Mouse (Mus musculus) adrenal gland, postnatal 25 days (tissue): ENCODE data around the gene Dtx3. TPM values are rescaled to one million over a fixed set of nuclear protein-coding genes. Genes with fewer than 3 reads are reported as not detected.
"Not testable (repeated sequence)": the region's sequence is repeated elsewhere in the genome, so short reads cannot be mapped to it uniquely, and the experiment has no call there.

Experiments
- DNase-seq: peaks from one replicate; pipeline ENCODE4 v3.0.0; 2021; ENCODE audit warnings: mixed read lengths
- total RNA-seq: library from RNA; stranded (reverse); gene quantifications from 2 replicates; pipeline ENCODE4 v1.2.3, GENCODE M21; 2021

Gene Dtx3
- total RNA-seq, 1 experiment from 2014 or later: 96.8 TPM

DNA sequence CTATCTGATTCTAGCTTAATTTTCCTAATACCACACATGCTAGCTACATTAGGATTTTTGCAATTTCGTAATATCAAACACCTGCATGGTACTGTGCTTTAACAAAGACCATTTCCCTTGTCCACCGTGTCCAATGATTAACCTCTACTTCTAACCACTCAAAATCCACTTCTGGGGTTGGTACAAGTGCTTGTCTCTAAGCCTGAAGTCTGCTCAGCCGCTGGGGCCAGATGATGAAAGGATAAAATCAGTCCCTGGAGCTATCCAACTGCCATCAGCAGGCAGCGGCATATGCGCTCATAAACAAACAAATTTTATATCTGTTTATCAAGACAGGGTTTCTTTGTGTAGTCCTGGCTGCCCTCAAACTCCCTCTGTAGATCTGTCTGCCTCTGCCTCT is 9.1 kb upstream of the Dtx3 start:
- no peak for DNase-seq

DNA sequence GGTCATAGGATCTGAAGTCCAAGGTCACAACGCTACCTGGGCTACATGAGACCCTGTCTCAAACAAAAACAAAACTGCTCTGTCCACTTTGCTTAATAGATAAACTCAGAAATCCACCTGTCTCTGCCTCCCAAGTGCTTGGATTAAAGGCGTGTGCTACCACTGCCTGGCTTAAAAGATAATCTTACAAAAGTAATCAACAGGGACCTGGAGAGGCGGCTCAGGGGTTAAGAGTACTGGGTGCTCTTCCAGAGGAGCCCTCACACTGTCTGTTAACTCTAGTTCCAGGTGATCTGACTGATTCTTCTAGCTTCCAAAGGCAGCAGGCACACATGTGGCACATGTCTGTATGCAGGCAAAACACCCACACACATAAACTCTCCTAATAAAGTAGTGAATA is 7.6 kb upstream of the Dtx3 start:
- DNase-seq: no peak

DNA sequence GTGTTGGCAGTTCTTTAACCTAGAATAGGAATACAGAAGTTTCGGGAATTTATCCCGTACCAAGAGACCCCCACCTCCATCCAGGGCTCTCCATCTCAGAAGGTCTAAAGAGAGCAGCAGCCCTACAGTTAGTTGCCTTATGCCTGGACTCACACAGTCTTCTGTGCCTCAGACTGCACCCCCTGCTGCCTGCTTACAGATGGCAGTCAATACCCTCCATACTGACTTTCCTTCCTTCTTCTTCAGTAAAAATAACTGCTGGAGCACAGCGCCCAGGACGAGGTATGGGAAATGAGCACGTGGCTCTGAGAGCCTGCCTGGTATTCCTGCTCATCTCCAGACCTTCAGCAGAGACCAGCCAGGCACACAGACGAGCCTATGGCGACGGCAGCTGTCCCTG is 4.8 kb upstream of the Dtx3 start:
- DNase-seq: no peak

DNA sequence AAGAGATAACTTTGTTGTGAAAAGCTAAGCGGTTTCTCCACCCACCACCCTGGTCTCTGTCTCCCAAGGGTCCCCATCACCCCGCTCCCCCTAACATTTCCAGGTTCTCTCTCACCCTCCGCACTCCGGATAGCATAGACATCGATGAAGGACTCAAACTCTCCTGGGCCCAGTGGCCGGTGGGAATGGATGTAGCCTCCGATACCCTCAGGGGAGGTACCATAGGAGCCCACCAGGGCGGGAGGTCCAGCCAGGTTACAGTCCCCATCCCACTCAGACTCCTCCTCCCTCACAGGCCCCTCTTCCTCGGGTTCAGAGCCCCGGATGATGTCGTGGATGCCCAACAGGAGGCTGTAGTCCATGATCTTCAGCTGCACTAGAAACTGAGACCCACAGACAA is 3.9 kb upstream of the Dtx3 start:
- no peak for DNase-seq

DNA sequence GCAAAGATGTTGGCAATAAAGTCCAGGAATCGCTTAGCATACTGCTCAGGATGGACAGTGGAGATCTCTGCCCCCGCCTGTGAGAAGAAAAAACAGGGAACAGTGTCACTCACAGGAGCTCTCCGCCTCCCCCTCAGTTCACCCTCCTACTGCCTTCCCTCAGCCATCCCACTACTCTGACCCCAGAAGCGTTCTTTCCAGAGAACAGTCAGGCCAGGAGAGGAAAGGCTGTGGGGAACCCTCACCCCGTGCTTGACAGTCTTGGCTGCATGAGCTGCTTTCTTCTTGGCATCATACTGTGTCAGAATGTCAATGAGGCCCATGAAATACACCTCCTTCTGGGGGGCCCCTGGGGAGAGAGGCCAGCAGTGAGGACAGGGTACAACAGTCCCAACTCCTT is 3.5 kb upstream of the Dtx3 start:
- no peak for DNase-seq

DNA sequence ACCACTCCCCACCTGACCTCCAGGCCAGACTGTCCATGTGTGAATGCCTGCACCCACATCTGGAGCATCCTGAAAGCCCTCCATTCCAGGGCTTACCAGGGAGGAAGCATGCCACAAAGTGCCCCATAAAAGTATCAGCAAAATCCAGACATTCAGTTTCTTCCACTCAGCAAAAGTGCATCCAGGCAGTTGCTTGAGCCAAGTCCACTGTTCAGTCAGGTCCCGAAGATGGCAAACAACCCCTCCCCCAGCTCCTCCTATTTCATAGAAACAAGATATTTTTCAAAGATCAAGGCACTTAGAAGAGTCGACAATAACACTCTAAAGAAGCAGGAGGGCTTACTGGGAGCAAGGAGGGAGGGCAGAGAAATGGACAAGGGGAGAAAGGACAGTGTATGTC is 3.0 kb upstream of the Dtx3 start:
- no peak for DNase-seq

DNA sequence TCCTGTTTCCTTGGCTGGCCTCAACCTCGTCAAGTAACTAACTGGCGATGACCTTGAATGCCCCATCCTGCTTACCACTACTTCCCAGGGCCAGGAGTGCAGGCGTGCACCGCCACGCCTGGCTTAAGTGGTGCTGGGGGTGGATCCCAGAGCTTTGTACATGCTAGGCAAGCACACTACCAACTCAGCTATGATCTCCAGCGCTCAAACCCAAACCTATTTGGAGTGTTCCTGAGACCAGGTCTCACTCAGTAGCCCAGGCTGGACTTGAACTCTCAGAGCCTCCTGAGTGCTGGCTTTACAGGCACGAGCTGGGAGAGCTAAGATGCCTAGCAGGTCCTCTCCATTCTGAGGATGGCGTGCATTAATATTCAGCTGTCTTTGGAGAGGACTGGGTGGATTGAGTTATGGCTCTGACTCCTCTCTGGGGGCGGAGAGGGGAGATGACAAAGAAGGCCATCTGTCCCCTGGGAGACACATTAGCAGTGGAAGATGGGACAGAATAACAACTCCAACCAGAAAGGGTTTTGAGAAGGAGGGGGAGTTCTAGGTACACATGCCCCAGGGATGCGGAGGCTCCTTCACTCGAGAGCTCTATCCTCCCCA is 2.1 kb upstream of the Dtx3 start:
- DNase-seq: no peak

DNA sequence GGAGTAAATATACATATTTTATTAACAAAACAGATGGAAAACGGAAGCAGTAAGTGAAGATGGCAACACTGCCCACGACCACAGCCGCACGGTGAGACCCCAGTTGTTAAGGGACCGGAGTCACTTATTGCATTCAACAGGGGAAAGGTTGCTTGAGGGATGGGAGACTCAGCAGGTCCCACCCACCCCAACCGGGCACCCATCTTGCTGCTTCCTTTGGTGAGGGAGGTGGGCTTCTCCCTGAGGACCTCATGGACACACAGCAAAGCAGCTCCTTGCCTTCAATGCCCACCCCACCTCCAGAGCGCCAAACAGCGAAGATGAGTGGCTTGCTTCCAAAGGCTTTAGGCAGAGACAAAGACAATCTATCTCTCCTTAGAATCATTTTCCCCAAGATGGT is 1.6 kb upstream of the Dtx3 start:
- DNase-seq: no peak

DNA sequence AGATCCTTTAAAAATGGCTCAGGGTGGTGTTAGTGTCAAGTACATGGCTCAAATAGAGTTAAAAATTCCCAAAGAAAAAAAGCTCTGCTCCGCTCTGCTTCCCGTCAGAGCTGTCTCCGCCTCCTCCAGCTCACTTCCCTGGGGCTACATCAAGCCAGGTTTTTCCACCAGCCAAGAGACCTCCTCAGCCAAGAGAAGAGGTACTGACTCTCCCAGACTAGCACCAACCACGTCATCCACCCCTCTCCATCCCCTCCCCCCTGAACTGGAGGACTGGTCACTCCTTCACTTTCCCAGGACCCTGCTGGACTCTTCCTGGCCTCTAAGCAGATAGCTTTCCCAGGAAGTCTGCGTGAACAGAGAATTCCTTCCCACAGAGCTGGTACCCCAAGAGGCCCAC is 864 bp upstream of the Dtx3 start:
- DNase-seq: peak; percentile 49

DNA sequence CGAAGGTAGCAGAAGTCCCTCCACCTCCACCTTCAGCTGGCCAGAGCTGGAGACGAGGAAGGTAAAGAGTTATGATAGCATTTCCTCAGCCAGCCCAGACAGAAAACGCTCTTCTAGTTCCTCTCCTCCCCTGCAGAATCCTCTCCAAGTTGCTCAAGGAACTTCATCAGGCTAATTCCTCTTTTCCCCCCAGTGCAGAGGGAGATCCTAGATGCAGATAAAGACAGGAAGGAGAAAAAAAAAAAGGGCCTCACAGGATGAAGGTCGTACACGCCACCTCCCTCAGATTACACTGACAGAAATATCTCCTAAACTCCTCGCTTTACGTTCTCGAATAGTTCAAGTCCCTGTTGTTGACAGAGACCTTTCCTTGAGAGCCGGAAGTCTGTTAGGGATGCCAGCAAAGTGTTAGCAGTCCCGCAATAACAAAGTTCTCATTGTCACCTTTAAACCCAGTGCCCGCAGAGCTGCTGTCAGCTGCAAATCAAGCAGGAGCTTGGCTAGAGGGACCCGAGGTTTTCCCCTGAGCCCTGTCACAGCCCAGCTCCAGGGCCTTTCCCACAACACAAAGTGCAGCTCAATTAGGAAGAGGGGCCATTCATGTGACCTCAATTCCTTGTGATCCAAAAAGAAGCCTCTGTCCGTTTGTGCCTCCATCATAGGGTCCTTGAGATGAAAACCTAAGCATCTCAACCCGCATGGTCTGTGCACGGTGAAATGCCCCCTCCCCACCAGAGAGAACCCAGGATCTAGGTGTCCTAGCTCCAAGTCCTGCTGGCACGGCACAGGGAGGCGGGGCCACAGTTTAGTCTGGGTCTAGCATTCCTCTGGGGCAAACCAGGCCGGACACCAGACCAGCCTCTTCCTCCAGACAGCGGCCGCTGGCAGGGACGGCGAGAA is 850 bp downstream of the Dtx3 start:
- peak; percentile 75 for DNase-seq

DNA sequence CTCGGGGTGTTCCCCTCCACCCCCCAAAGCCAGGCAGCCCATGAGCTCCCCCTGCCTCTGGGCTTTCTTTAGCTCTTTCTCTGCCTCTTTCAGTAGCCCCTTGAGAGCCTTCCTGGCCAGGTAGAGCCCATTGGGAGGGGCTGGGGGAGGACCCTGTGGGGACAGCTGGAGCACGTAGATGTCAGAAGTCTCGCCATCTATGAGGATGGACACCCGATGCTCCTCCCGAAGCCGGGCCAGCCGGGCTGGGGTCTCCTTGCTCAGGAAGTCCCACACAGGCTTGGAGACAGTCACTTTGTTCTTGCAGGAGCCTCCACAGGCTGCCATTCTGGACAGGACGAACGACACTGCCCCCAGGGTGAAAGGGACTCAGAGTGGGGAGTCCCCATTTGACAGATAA is 2.5 kb downstream of the Dtx3 start:
- no peak for DNase-seq

DNA sequence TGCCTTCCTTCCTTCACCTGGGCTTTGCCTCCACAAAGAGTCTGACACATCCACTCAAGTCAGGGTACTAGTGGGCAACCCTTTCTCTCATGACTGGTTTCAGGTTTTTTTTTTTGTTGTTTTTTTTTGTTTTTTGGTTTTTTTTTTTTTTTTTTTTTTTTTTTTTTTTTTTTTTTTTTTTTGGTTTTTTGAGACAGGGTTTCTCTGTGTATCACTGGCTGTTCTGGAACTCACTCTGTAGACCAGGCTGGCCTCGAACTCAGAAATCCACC is 3.5 kb downstream of the Dtx3 start:
- not testable (repeated sequence) for DNase-seq

DNA sequence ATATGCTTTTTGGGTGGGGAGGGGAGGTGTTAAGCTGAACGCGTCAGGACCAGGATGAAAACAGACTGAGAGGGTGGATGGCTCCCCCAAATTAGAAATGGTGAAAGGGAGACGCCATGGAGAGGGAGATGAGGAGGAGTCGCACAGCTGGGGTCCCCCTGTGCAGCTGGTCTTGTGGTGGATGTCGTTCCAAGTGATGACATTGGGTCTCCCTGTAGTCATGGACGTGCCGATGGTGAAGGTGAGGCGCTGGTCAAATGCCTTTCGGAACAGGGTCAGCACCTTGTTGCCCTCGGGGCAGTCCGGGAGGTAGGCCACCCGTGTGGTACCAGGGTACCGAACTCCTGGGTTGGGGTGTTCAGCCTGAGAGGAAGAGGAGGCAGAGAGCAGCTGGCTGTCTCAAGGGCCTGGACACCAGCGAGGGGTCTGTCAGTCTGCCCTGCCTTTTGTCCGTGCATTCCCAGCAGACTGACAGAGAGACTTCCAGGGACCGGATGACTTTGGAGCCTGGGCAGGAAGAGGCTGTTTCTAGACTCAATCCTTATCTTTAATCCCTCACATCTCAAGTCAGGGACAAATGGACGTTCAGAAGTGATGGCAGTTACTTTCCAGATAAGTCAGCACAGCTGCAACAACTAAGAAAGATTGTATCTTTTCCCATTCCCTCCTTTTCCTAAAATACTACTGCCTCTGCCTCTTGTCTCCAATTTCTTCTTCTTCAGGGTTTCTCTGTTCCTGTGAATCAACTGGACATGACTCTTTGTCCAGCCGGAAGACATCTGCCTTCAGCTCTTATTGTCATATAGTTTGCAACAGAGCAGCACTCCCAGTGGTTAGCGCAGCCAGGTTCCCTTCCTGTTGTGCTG is 4.1 kb downstream of the Dtx3 start:
- DNase-seq: no peak

DNA sequence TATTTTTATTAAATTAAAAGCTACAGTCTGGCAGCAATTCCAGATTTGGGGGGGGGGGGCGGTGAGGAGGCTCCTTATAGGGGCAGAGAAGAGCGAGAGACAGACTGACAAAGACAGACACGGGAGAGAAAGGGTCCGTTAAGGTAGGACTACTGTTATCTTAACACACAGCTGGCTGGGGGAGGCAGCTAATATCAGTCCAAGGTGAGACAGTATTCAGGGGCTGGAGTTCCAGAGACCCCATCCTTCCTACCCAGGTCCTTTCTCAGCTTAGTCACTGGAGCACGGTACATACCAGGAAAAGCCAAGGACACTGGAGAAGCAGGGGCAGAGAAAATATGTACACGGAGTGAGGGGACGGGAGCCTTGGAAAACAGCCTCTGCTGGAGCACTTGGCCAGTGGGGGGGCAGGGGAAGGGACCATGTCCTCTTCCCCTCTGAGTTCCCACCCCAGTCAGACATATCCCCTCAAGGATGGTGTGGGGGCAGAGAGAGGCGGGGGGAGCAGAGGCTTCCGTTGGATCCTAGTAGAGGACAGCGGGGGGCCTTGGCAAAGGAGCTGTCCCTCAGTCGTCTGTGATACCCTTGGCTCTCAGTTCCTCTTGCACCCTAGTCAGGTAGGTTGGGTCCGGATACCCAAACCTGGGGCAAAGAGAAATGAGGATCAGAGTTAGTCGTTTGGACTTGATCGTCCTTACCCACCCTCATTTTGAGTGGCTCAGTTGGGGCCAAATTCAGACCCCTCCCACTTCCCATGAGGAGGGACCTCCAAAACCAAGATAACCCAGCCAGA is 4.9 kb downstream of the Dtx3 start:
- no peak for DNase-seq

DNA sequence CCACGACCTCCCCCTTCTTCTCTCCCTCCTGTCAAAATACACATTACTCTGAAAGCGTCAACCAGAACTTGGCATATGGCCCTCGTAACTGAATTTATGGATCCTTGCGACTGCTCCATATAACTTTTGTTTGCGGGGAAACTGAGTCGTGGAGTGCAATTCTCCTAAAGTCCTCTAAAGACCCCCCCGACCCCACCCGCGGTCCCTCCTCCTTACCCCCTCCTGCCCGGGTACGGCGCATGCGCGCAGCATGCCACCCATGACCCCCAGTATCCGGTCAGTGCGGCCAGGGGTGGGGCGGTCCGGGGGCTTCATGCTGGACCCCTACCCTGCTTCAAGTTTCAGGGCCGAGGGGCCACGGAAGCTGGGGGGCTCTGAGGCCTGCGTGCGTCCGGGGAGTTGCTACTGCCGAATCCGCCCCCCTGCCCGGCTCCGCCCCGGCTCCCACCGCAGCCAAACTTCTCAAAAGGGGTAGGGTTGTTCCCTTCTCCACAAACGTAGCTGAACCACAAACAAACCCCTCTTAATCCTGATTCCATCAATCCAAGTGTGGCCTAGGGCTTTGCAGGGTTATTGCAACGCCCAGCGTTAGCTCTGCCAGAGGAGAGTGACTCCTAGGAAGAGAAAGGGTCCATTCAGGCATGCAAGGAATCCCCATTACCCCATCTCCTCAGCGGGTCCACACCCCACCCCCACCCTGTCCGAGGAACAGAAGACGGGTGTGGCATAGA is 5.7 kb downstream of the Dtx3 start, which contains the start of gene Arhgef25:
Arhgef25 (minus strand) TSS at position 433 of the 731 bp plus-strand sequence.
- peak; percentile 46 for DNase-seq

DNA sequence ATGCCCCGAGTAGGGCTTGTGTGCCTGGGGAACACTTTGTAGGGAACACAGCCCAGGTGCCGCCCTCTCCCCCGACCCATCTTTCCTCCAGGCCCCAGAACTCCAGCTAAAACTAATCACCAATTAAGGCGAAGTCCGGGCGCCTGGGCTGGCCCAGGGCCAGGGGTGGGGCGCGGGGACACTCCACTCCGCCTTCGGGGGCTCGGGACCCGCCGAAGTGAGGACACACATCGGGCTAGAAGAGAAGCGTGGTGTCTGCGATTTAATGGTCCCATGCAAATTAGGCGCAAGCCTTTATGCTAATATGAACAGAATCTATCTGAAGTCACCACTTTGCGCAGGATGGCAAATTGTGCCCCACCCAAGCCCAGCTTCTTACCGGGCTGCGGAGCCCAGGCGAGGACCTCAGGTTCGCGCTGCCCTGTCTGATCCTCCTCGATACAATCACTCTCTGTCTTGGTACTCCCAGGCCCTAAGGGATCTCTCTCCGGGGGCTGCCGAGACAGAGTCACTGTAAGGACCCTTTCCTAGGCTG is 6.3 kb downstream of the Dtx3 start:
- DNase-seq: no peak

DNA sequence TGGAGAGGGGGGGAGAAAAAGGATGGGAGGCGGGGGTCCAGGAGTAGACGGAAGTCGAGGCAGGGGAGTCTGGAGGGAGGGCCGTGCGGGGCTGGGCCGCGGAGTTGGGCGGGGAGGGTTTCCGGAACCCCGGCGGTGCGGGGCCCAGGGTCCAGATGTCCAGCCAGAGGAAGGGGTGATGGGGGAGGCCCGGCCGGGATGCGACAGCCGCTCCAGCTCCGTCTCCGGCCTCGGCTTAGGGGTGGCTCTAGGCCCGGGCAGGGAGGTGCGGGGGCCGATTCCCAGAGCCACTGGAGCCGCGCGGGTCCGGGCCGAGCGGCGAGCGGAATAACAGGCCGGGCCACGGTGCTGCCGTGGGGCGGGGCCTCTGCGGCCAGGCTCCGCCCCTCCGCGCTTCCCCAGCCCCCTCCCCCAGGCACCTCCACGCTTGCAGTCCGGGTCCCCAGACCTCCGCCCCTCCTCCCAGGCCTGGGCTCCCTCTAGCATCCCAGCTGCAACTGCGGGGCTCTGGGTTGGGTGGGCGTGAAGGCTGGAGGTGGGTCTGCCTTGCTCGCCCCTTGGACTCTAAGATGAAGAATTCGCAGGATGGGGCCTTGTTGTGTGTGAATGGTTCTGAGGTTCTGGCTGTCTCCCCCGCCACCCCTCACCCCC is 6.9 kb downstream of the Dtx3 start:
- DNase-seq: peak; percentile 72

DNA sequence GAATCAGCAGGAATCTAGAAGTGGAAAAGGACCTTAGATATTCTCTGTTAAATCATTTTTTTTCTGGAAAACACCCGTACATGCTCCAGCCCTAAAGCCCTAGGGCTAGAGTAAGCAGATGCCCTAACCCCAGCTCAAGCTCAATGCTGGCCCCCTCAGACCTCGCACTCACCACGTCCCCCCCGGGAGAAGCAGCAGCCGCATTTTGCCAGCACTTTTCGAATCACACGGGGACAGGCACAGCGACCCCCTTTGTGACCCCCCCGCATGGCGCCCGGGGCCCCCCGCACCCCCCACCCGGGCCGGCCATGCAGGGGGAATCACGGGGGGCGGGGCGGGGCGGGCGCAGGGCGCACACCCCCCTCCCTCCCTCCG is 7.5 kb downstream of the Dtx3 start:
- DNase-seq: no peak

DNA sequence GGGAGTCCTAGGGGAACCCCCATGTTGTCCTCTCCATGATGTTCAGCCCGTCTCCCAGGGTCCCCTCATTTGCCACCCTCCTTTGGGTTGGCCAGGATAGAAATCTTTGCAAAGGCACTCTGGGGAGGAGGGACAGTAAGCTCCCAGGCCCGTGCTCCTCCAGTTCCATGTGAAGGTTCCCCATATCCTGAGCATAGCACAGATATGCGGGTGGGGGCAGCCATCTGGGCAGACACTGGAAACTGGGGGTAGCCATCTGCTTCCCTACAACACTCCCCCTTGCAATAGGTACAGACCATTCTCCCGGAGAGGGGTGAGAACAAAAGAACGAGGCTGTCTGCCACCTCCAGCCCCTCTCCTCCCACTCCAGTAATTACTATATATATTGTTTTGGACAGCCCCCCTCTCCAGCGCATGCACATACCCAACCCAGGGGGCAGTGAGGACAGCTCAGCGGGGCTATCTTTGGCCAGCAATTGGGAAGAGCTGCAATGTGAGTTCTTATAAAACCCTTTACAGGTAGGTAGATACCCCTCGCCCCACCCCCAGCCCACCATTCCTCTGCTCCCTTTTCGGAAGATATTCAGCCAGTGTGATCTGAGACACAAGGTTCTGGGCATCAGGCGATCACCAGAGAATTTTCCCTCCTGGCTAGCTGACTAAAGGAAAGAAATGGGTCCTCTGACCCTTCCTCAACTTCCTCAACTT is 8.0 kb downstream of the Dtx3 start:
- no peak for DNase-seq

DNA sequence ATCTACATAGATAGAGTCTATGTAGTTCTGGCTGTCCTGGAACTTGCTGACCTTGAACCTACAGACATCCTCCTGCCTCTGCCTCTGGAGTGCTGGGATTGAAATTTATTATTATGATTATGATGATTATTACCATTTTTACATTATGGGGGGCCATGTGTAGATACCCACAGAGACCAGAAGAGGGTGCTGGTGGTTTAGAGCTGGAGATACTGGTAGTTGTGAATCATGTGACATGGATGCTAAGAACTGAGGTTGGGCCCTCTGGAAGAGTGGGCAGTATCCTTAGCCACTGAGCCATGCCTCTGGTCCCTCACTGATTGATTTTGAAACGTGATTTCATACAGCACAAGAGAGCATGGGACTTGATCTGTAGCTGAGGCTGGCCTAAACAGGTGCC is 9.1 kb downstream of the Dtx3 start:
- DNase-seq: no peak
